Mouse (Mus musculus): ENCODE measurements around the gene Rai14.

GRCm38 (mm10) chr15:10661961-10662606 lies 52.3 kb downstream of the Rai14 start:
- no peak for TF ChIP-seq CTCF (IDR thresholded peaks at IDR 0.05; ENCODE audit: low read depth)
- TF ChIP-seq EP300 (IDR thresholded peaks at IDR 0.05; ENCODE audit: low read depth), result no peak
